Mouse (Mus musculus): ENCODE measurements around the gene Prl2c2. TPM values are rescaled to one million over a fixed set of nuclear protein-coding genes. Genes with fewer than 3 reads are reported as not detected.
"Not testable (repeated sequence)": the region's sequence is repeated elsewhere in the genome, so short reads cannot be mapped to it uniquely, and the experiment has no call there.

Gene Prl2c2
- not detected in 2 replicates for polyA plus RNA-seq (2015; fragmentation: Nextera tagmentation; extraction: Ambion mirVana)

DNA sequence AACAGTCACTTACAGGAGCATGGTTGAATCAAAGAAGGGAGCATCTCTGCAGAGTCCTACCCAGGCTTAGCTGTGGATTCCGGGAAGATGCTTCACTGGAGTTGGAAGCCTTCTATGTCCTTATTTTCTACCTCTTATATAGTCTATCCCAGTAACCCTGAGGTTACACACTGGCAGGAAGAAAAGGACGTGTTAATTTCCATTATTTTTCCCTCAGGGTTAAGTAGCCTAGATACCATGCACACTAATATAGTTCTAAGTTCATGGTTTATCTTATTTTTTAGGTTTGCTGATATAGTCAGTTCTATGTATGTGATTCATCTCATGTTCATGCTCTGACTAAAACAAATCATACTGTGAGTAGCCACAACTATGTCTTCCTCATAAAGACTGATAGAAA, at the start of gene Prl2c2:
TSS of gene Prl2c2 (minus strand) at position 101 of the 400 bp plus-strand sequence.
- not testable (repeated sequence) for H3K27me3 ChIP-seq; H3K27ac ChIP-seq (replicated peaks); H3K36me3 ChIP-seq; H3K4me3 ChIP-seq; H3K9me3 ChIP-seq; H3K4me1 ChIP-seq (replicated peaks); H3K4me2 ChIP-seq; ATAC-seq (ENCODE audit: low read depth); H3K9ac ChIP-seq
- 60% methylated on average over 2 of the region's 2 CpGs for WGBS

DNA sequence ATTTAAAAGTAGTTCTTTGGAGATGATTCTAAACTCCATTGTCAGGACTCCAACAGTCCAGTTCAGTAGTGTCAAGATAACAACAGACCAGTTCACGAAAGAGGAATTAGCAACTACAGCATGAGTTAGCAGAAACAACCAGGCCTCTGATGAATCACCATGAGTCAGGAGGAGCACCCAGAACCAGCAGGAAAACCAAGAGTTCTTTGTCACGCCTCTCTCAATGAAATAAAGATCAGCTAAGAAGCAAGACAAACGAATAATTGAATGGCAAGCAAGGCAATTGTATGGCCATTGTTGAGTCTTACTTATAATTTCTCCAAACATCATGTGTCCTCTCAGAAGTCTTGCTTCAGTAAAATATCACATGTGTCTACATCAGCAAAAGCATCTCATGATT, 20.7 kb upstream of the Prl2c2 start:
- H3K9me3 ChIP-seq; H3K4me2 ChIP-seq; H3K27ac ChIP-seq (replicated peaks); H3K36me3 ChIP-seq; H3K27me3 ChIP-seq; H3K4me1 ChIP-seq (replicated peaks); H3K9ac ChIP-seq; H3K4me3 ChIP-seq; ATAC-seq (ENCODE audit: low read depth): not testable (repeated sequence)
- 68% methylated on average over 3 of the region's 3 CpGs for WGBS

DNA sequence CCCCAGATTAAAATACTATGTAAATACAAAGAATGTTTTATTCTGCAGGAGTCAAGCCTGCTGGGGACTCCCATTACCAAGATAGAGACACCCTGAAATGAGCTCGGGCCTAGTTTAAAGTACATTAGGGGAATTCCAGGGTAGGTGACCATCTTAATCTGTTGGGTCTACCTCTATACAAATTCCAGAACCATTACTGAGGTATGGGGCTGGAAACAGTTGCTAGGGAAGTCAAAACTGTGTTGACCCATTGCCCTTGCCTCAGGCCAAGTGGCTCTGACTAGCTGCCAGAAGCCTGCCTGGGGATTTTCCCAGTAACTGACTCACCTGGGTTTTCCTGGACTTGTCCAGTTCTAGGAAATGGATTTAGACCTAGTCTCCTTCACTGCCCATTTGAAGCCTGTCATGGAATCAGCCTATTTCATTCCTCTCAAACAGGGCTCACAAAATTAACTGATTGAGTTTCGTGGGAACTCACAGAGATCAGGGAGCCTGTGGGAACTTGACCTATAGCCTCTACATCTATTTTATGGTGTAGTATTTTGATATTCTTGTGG, 8.9 kb upstream of the Prl2c2 start:
- WGBS: 86% methylated on average over 2 of the region's 2 CpGs
- H3K4me1 ChIP-seq (replicated peaks); H3K9ac ChIP-seq; H3K4me2 ChIP-seq; H3K9me3 ChIP-seq; ATAC-seq (ENCODE audit: low read depth); H3K27me3 ChIP-seq; H3K27ac ChIP-seq (replicated peaks); H3K4me3 ChIP-seq; H3K36me3 ChIP-seq: not testable (repeated sequence)

Other genes starting within 250 kb of the Prl2c2 start
- gene Prl2c3, start 205.3 kb downstream of the Prl2c2 start, polyA plus RNA-seq (2015; fragmentation: Nextera tagmentation; extraction: Ambion mirVana): not detected in 2 replicates
- not detected in 2 replicates for gene Prl2c5, start 177.3 kb upstream of the Prl2c2 start, polyA plus RNA-seq (2015; fragmentation: Nextera tagmentation; extraction: Ambion mirVana)